Mouse (Mus musculus): ENCODE results near the gene Stx11. TPM values are rescaled to one million over a fixed set of nuclear protein-coding genes. Genes with fewer than 3 reads are reported as not detected.
A peak's percentile ranks its signal among the peaks of the same experiment; 100 is the strongest.
"Not testable (repeated sequence)": the region's sequence is repeated elsewhere in the genome, so short reads cannot be mapped to it uniquely, and the experiment has no call there.

The Stx11 gene
- polyA plus RNA-seq, 1 experiment from 2014 or later = 3.5 TPM

- WGBS = 40% methylated on average over 1 of the region's 1 CpGs
- no peak for ATAC-seq (replicated peaks; ENCODE audit: insufficient number of reproducible peaks, insufficient read depth, low FRiP score, low read depth)
- no peaks in the 10 kb centered on the region for H3K36me3 ChIP-seq
- H3K27me3 ChIP-seq = no peaks in the 10 kb centered on the region
- no peak overlapping the region for H3K4me2 ChIP-seq
- H3K4me3 ChIP-seq = no peak overlapping the region
- H3K9me3 ChIP-seq (replicated peaks) = no peaks in the 10 kb centered on the region
- no peak overlapping the region for H3K27ac ChIP-seq
- no peak overlapping the region for H3K9ac ChIP-seq
- H3K4me1 ChIP-seq (replicated peaks) = no peaks in the 10 kb centered on the region
These were observed 8.3 kb downstream of the Stx11 start for GRCm38 (mm10) chr10:12955831-12956230.

GRCm38 (mm10) chr10:12951358-12951757 is 12.7 kb downstream of the Stx11 start:
- not testable (repeated sequence) for H3K9ac ChIP-seq; H3K9me3 ChIP-seq (replicated peaks); H3K36me3 ChIP-seq; H3K4me3 ChIP-seq; H3K27ac ChIP-seq; H3K4me2 ChIP-seq; H3K27me3 ChIP-seq; ATAC-seq (replicated peaks; ENCODE audit: insufficient number of reproducible peaks, insufficient read depth, low FRiP score, low read depth); H3K4me1 ChIP-seq (replicated peaks)
- WGBS = 51% methylated on average over 4 of the region's 4 CpGs

DNA sequence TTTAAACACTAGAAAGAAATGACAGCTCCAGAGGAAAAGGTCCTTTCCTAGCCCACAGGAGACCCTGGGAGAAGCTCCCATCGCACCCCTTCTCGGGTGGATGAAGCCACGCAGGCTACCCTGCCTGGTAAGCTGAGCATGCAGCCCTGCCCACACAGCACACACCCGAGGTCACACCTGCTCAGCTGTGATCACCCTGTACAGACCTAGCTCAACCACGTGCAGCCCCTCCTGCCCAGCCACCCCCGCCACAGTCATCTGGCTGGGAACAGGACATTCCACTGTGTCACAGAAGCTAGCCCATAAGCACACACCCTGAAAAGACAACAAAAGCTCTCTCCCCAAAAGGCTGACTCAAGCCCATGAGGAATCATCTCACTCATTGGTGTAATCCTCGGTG is 14.8 kb downstream of the Stx11 start:
- Histone ChIP-seq H3K4me2 (no peak overlapping the region), H3K27ac (no peak overlapping the region), H3K9me3 (replicated peaks) (no peaks in the 10 kb centered on the region), H3K36me3 (no peaks in the 10 kb centered on the region), H3K4me3 (no peak overlapping the region), H3K27me3 (0 out of 2 replicates have a peak, but pooled peaks cover under 1% of the 10 kb centered on the region), H3K9ac (no peak overlapping the region), H3K4me1 (replicated peaks) (no peaks in the 10 kb centered on the region)
- ATAC-seq (replicated peaks; ENCODE audit: insufficient number of reproducible peaks, insufficient read depth, low FRiP score, low read depth) = no peak
- 64% methylated on average over 7 of the region's 7 CpGs for WGBS

- no peak overlapping the region for H3K27ac ChIP-seq
- 84% methylated on average over 3 of the region's 3 CpGs for WGBS
- H3K36me3 ChIP-seq = no peaks in the 10 kb centered on the region
- H3K9me3 ChIP-seq (replicated peaks) = no peaks in the 10 kb centered on the region
- H3K4me1 ChIP-seq (replicated peaks) = no peaks in the 10 kb centered on the region
- no peak for ATAC-seq (replicated peaks; ENCODE audit: insufficient number of reproducible peaks, insufficient read depth, low FRiP score, low read depth)
- H3K4me3 ChIP-seq = no peak overlapping the region
- peaks cover 6% of the 10 kb centered on the region for H3K27me3 ChIP-seq
- H3K9ac ChIP-seq = no peak overlapping the region
- no peak overlapping the region for H3K4me2 ChIP-seq
These were observed 16.5 kb downstream of the Stx11 start for GRCm38 (mm10) chr10:12947606-12948005.

DNA sequence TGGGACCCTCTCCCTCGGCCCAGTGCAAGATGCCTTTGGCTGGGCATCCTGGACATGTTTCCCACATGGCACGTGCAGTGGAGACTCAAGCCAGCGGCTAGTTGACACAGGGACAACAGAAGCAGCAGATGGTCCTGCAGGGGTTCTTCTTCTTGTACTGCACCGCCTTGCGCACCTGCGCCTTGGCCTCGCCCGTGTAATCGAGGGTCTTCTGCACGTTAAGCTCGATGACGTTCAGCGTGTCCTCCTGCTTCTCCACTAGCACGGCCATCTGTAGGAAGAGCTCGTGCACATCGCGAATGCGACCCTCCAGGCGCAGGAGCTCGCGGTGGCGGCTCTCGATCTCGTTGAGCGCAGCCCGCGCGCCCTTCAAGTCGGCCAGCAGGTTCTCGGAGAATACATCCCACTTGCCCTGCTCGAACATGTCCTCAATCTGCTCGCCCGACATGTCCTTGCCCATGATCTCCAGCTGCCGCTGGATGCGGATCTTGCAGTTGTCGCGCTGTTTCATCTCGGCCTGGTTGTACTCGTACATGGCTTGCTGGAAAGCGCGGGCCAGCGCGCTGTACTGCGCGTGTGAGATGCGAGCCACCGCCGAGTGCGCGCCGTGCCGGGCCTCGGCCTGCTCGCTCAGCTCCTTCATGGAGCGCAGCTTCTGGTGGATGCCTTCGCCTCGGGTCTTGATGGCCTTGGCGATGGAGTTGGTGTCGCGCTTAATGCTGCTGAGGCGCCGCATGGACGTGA is 22.9 kb downstream of the Stx11 start:
- 15% methylated on average over 63 of the region's 63 CpGs for WGBS
- Histone ChIP-seq H3K27ac (no peak overlapping the region), H3K9me3 (replicated peaks) (no peaks in the 10 kb centered on the region), H3K4me2 (peak overlapping the region; percentile 63), H3K4me1 (replicated peaks) (peaks cover 9% of the 10 kb centered on the region; the same call in 1 of the 2 replicates), H3K27me3 (peaks cover 29% of the 10 kb centered on the region), H3K36me3 (no peaks in the 10 kb centered on the region), H3K9ac (peak overlapping the region; percentile 28), H3K4me3 (peak overlapping the region; percentile 41)
- no peak; the same call in 1 of the 2 replicates for ATAC-seq (replicated peaks; ENCODE audit: insufficient number of reproducible peaks, insufficient read depth, low FRiP score, low read depth)

GRCm38 (mm10) chr10:12938763-12939162 is 25.3 kb downstream of the Stx11 start:
- Histone ChIP-seq H3K36me3 (no peaks in the 10 kb centered on the region), H3K4me2 (no peak overlapping the region), H3K9ac (no peak overlapping the region), H3K4me3 (no peak overlapping the region), H3K27me3 (peaks cover 27% of the 10 kb centered on the region), H3K4me1 (replicated peaks) (peaks cover 9% of the 10 kb centered on the region; the same call in 1 of the 2 replicates), H3K27ac (no peak overlapping the region), H3K9me3 (replicated peaks) (no peaks in the 10 kb centered on the region)
- no peak for ATAC-seq (replicated peaks; ENCODE audit: insufficient number of reproducible peaks, insufficient read depth, low FRiP score, low read depth)
- WGBS = 83% methylated on average over 2 of the region's 2 CpGs

DNA sequence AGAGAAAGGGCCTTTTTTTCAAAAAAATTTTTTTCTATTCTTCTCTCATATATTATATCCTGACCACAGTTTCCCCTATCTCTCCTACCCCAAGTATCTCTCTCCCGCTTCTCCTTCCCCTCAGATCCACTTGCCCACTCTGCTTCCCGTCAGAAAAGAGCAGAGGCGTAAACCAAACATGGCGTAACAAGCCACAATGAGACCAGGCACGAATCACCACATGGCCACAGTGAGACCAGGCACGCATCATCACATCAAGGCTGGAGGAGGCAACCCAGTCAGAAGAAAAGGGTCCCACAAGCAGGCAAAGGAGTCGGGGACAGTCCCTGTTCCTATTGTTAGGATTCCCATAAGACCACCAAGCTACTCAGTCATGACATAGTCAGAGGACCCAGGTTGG is 28.0 kb downstream of the Stx11 start:
- no peak for ATAC-seq (replicated peaks; ENCODE audit: insufficient number of reproducible peaks, insufficient read depth, low FRiP score, low read depth)
- Histone ChIP-seq H3K4me2 (no peak overlapping the region), H3K27me3 (peaks cover 12% of the 10 kb centered on the region), H3K36me3 (no peaks in the 10 kb centered on the region), H3K27ac (no peak overlapping the region), H3K9ac (no peak overlapping the region), H3K9me3 (replicated peaks) (no peaks in the 10 kb centered on the region), H3K4me3 (no peak overlapping the region), H3K4me1 (replicated peaks) (peaks cover 8% of the 10 kb centered on the region)
- WGBS = 84% methylated on average over 7 of the region's 7 CpGs

- H3K4me1 ChIP-seq (replicated peaks) = peaks cover 5% of the 10 kb centered on the region; the same call in 1 of the 2 replicates
- peaks cover 7% of the 10 kb centered on the region for H3K27me3 ChIP-seq
- H3K27ac ChIP-seq = no peak overlapping the region
- no peaks in the 10 kb centered on the region for H3K36me3 ChIP-seq
- no peak overlapping the region for H3K4me2 ChIP-seq
- no peak for ATAC-seq (replicated peaks; ENCODE audit: insufficient number of reproducible peaks, insufficient read depth, low FRiP score, low read depth)
- no peak overlapping the region for H3K4me3 ChIP-seq
- no peak overlapping the region for H3K9ac ChIP-seq
- no peaks in the 10 kb centered on the region for H3K9me3 ChIP-seq (replicated peaks)
- WGBS = 86% methylated on average over 5 of the region's 5 CpGs
These were observed 28.5 kb downstream of the Stx11 start for GRCm38 (mm10) chr10:12935575-12935974.

DNA sequence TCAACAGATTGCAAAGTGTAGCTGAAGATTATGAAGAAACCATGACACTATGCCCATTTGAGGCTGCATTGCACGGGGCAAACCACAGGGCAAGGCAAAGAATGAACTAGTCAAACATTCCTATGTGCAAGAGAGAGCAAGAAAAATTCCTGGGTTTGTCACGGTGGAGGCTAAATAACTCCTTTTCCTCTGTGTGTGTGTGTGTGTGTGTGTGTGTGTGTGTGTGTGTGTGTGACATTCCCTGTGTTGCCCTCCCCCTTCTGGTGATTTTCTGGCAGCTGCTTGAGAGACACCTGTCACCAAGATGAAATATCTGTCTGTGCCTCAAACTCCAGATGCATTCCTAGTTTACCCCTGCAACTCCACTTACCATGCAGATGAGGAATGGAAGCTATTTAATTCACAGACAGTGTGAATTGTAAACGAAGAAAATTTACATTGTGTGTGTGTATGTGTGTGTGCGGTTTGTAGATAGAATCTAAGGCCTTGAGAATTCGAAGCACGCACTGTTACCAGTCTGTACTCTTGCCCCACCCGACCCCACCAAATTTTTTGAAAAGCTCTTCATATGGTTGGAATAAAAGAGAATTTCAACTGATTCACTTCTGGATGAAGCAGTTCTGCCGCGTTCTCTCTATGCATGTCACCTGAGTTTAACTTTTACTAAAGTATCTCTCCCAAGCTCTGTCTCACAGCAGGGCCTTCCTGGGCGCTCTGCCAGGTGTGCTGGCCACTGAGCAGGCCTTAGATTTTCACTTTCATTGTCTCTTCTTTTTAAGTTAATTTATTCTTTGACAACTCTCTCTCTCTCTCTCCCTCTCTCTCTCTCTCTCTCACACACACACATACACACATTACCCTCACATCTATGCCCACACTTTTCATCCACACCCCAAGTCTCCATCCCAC is 32.4 kb downstream of the Stx11 start:
- Histone ChIP-seq H3K9me3 (replicated peaks) (no peaks in the 10 kb centered on the region), H3K27ac (no peak overlapping the region), H3K36me3 (no peaks in the 10 kb centered on the region), H3K4me2 (no peak overlapping the region), H3K4me1 (replicated peaks) (peaks cover 5% of the 10 kb centered on the region; the same call in 1 of the 2 replicates), H3K27me3 (no peaks in the 10 kb centered on the region), H3K9ac (no peak overlapping the region), H3K4me3 (no peak overlapping the region)
- no peak for ATAC-seq (replicated peaks; ENCODE audit: insufficient number of reproducible peaks, insufficient read depth, low FRiP score, low read depth)
- WGBS = 54% methylated on average over 10 of the region's 10 CpGs

DNA sequence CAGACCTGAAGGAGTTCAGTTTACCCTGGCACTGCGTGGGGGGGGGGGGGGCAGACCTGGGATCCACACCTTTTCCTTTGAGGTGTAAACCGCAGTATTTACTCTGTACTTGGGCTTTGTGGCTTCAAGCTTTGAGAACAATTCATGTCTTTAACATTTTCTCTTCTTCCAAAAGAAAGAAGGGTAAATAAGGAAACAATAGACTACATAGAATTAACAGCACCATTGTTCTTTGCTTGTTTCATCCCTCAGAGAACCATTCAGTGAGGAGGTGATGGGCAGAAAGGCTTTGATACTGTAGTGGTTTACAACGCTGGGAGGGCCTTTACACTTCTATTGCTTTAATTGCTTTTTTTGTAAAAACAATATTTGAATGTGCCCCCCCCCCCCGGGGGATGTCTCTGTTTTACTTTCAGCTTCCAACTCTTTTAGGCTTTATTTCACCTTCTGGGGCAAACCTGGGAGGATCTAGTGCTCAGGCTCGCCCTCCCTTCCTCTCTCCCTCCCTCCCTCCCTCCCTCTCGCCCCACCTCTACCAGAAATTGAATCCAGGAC is 33.7 kb downstream of the Stx11 start:
- no peak overlapping the region for H3K4me3 ChIP-seq
- H3K4me1 ChIP-seq (replicated peaks) = peaks cover 5% of the 10 kb centered on the region; the same call in 1 of the 2 replicates
- no peak overlapping the region for H3K4me2 ChIP-seq
- no peak for ATAC-seq (replicated peaks; ENCODE audit: insufficient number of reproducible peaks, insufficient read depth, low FRiP score, low read depth)
- no peaks in the 10 kb centered on the region for H3K9me3 ChIP-seq (replicated peaks)
- no peak overlapping the region for H3K27ac ChIP-seq
- no peaks in the 10 kb centered on the region for H3K36me3 ChIP-seq
- H3K9ac ChIP-seq = no peak overlapping the region
- no peaks in the 10 kb centered on the region for H3K27me3 ChIP-seq
- 57% methylated on average over 6 of the region's 6 CpGs for WGBS

DNA sequence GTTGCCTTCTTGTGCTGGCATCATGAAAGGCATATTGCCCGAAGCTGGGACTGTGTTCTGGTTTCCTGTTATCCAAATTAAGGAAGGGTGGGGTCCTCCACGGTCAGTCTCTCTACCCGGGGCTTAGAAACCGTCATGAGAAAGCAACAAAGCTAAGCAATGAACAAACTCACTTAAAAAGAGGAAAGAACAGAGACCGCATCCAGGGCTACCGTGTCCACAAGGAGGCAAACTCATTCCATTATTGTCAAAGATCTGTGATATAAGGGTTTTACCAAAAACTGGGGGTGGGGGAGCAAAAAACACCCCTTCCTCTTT is 34.3 kb downstream of the Stx11 start:
- 71% methylated on average over 6 of the region's 6 CpGs for WGBS
- Histone ChIP-seq H3K9me3 (replicated peaks) (no peaks in the 10 kb centered on the region), H3K4me1 (replicated peaks) (peaks cover 5% of the 10 kb centered on the region; the same call in 1 of the 2 replicates), H3K27me3 (no peaks in the 10 kb centered on the region), H3K4me3 (no peak overlapping the region), H3K4me2 (no peak overlapping the region), H3K9ac (no peak overlapping the region), H3K27ac (no peak overlapping the region), H3K36me3 (no peaks in the 10 kb centered on the region)
- ATAC-seq (replicated peaks; ENCODE audit: insufficient number of reproducible peaks, insufficient read depth, low FRiP score, low read depth) = no peak

Measured in heart, embryonic 15.5 days (tissue).